Mouse (Mus musculus): ENCODE data around the gene B830017H08Rik.

B830017H08Rik gene

GRCm38 (mm10) chr16:17809711-17810110 is 23.2 kb upstream of the B830017H08Rik start:
- no peak for DNase-seq (ENCODE audit: low read depth)

- DNase-seq (ENCODE audit: low read depth), result peak; percentile 70
Measured at GRCm38 (mm10) chr16:17812120-17812519, 20.8 kb upstream of the B830017H08Rik start.

- DNase-seq (ENCODE audit: low read depth), result peak; percentile 4
Measured at GRCm38 (mm10) chr16:17813173-17813572, 19.7 kb upstream of the B830017H08Rik start.

GRCm38 (mm10) chr16:17815411-17816402 is 17.2 kb upstream of the B830017H08Rik start:
- DNase-seq (ENCODE audit: low read depth), result peak; percentile 93

GRCm38 (mm10) chr16:17816528-17816927 is 16.4 kb upstream of the B830017H08Rik start:
- DNase-seq (ENCODE audit: low read depth), result no peak

- no peak for DNase-seq (ENCODE audit: low read depth)
Measured at GRCm38 (mm10) chr16:17826500-17826899, 6.4 kb upstream of the B830017H08Rik start.

- DNase-seq (ENCODE audit: low read depth), result no peak
Measured at GRCm38 (mm10) chr16:17828229-17828628, 4.7 kb upstream of the B830017H08Rik start.

- DNase-seq (ENCODE audit: low read depth), result no peak
Measured at GRCm38 (mm10) chr16:17828867-17829266, 4.1 kb upstream of the B830017H08Rik start.

GRCm38 (mm10) chr16:17830385-17831178 is 2.3 kb upstream of the B830017H08Rik start:
- no peak for DNase-seq (ENCODE audit: low read depth)

GRCm38 (mm10) chr16:17831781-17832180 is 1.1 kb upstream of the B830017H08Rik start:
- no peak for DNase-seq (ENCODE audit: low read depth)

- DNase-seq (ENCODE audit: low read depth), result no peak
Measured at GRCm38 (mm10) chr16:17833321-17833680, 380 bp downstream of the B830017H08Rik start.

GRCm38 (mm10) chr16:17833681-17834399 is 919 bp downstream of the B830017H08Rik start:
- DNase-seq (ENCODE audit: low read depth), result no peak

GRCm38 (mm10) chr16:17834543-17834942 is 1.6 kb downstream of the B830017H08Rik start:
- no peak for DNase-seq (ENCODE audit: low read depth)

GRCm38 (mm10) chr16:17835481-17835880 is 2.6 kb downstream of the B830017H08Rik start:
- no peak for DNase-seq (ENCODE audit: low read depth)

GRCm38 (mm10) chr16:17838051-17838450 is 5.1 kb downstream of the B830017H08Rik start, which contains the start of gene Car15:
Gene Car15 (minus strand): TSS chr16:17838364.
- no peak for DNase-seq (ENCODE audit: low read depth)

- no peak for DNase-seq (ENCODE audit: low read depth)
Measured at GRCm38 (mm10) chr16:17839976-17840375, 7.1 kb downstream of the B830017H08Rik start.

- no peak for DNase-seq (ENCODE audit: low read depth)
Measured at GRCm38 (mm10) chr16:17842437-17842836, 9.5 kb downstream of the B830017H08Rik start.

- no peak for DNase-seq (ENCODE audit: low read depth)
Measured at GRCm38 (mm10) chr16:17843701-17844365, 10.9 kb downstream of the B830017H08Rik start.

GRCm38 (mm10) chr16:17848431-17848830 is 15.5 kb downstream of the B830017H08Rik start:
- DNase-seq (ENCODE audit: low read depth), result no peak

GRCm38 (mm10) chr16:17848928-17849327 is 16.0 kb downstream of the B830017H08Rik start:
- DNase-seq (ENCODE audit: low read depth), result peak; percentile 70

- DNase-seq (ENCODE audit: low read depth), result no peak
Measured at GRCm38 (mm10) chr16:17849486-17849885, 16.6 kb downstream of the B830017H08Rik start.

All from naive thymus-derived CD4-positive, alpha-beta T cell, adult 2 months (primary cell).